Mouse (Mus musculus): ENCODE measurements around the gene Ptprd.

- TF ChIP-seq GATA1 (IDR thresholded peaks at IDR 0.05; ENCODE audit: borderline replicate concordance, low read length) = no peak
- no peak for TF ChIP-seq FLI1 (IDR thresholded peaks at IDR 0.05; ENCODE audit: low read length)
Measured at GRCm38 (mm10) chr4:76305987-76306386, 1905.8 kb downstream of the Ptprd start.
